Mouse (Mus musculus): Measurements from ENCODE around the gene Hoxb8. TPM values are rescaled to one million over a fixed set of nuclear protein-coding genes. Genes with fewer than 3 reads are reported as not detected.

Gene Hoxb8
- polyA plus RNA-seq, 1 experiment from 2014 or later, result 1.4 TPM

DNA sequence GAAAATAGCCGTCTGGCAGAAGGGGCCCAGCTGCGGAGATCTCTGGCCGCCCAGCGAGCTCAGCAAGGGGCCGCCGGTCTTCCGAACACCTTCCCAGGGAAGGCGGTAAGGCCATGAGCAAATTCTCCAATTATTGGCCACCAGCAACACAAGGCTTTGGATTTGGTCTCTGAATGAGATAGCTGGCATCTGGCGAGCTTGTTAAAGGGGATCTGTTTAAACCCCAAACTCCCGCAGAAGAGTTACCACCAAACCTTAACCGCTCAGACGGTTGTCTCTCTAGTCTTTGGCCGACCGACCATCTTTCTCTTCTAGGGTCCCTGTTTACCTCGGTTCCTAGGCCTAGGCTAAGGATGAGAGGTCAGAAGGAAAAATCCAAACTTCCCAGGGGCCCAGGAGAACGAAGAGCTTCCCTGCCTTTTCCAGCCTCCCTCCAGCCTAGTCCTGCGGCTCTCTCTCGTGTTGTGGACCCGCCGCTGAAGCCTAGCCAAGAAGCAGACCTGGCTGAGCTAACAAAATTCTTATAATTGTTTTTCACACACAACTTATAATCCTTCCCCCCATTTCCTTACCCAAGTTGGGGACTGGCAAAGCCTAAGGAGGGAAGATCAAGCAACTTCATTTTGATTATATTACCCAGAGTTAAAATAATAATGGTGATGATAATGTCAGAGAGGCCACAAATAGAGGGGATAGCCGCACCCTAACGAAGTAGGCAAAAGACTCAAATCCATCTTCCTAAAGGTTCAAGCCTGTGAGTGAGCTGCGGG, 20.9 kb downstream of the Hoxb8 start:
- Histone ChIP-seq H3K4me2 (peak overlapping the region; percentile 84), H3K27ac (ENCODE audit: low read depth) (peak overlapping the region; percentile 89)

DNA sequence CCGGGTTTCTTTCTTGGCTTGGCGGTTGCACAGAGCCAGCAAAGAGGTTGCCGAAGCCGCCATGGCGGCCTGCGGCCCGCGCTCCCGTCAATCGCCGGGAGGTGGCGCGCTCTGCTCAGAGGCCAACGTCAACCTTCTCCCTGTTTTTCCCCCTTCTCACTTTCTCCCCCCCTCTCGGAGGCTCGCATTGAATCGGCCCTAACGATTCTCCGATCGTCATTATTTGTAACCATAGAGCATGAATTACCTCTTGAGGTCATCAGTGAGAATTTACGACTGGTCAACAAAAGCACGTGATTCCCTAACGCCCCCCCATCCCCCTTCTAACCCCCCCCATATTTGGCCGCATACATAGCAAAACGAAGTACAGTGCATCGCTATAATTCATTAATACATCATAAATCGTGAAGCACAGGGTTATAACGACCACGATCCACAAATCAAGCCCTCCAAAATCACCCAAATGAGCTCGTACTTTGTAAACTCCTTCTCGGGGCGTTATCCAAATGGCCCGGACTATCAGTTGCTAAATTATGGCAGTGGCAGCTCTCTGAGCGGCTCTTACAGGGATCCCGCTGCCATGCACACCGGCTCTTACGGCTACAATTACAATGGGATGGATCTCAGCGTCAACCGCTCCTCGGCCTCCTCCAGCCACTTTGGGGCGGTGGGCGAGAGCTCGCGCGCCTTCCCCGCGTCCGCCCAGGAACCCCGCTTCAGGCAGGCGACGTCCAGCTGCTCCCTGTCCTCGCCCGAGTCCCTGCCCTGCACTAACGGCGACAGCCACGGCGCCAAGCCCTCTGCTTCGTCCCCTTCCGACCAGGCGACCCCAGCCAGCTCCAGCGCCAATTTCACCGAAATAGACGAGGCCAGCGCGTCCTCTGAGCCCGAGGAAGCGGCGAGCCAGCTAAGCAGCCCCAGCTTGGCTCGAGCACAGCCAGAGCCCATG, 21.7 kb downstream of the Hoxb8 start, which contains the start of gene Hoxb5:
Gene Hoxb5 (plus strand): TSS at position 186 of the 949 bp plus-strand sequence.
- Histone ChIP-seq H3K4me3 (ENCODE audit: low read depth, low read length) (peak within 1 kb of the TSS; percentile 72), H3K4me1 (ENCODE audit: insufficient read depth) (no peaks in the 10 kb centered on the region), H3K4me2 (peak within 1 kb of the TSS; percentile 84), H3K36me3 (ENCODE audit: insufficient read depth) (peaks cover 14% of the 10 kb centered on the region), H3K9ac (peak within 1 kb of the TSS; percentile 99), H3K27ac (ENCODE audit: low read depth) (peak within 1 kb of the TSS; percentile 100), H3K9me3 (ENCODE audit: low read depth, low read length) (no peaks in the 10 kb centered on the region), H3K27me3 (ENCODE audit: insufficient read depth, low read length) (peaks cover 81% of the 10 kb centered on the region)
- WGBS, result under 1% methylated on average over 67 of the region's 69 CpGs
- ATAC-seq (ENCODE audit: insufficient read depth), result peak; percentile 76
- TF ChIP-seq CTCF (IDR thresholded peaks at IDR 0.05; ENCODE audit: low read depth), result peak; percentile 95
- DNase-seq, result peak; percentile 97

More for the DNA sequence above, 20.9 kb downstream of the Hoxb8 start:
- Histone ChIP-seq H3K4me3 (ENCODE audit: low read depth, low read length) (peak overlapping the region; percentile 72), H3K36me3 (ENCODE audit: insufficient read depth) (peaks cover 14% of the 10 kb centered on the region), H3K9ac (peak overlapping the region; percentile 56), H3K27me3 (ENCODE audit: insufficient read depth, low read length) (peaks cover 82% of the 10 kb centered on the region), H3K9me3 (ENCODE audit: low read depth, low read length) (no peaks in the 10 kb centered on the region), H3K4me1 (ENCODE audit: insufficient read depth) (no peaks in the 10 kb centered on the region)
- ATAC-seq (ENCODE audit: insufficient read depth), result no peak
- peak; percentile 56 for DNase-seq
- 14% methylated on average over 23 of the region's 23 CpGs for WGBS
- TF ChIP-seq CTCF (IDR thresholded peaks at IDR 0.05; ENCODE audit: low read depth), result no peak

DNA sequence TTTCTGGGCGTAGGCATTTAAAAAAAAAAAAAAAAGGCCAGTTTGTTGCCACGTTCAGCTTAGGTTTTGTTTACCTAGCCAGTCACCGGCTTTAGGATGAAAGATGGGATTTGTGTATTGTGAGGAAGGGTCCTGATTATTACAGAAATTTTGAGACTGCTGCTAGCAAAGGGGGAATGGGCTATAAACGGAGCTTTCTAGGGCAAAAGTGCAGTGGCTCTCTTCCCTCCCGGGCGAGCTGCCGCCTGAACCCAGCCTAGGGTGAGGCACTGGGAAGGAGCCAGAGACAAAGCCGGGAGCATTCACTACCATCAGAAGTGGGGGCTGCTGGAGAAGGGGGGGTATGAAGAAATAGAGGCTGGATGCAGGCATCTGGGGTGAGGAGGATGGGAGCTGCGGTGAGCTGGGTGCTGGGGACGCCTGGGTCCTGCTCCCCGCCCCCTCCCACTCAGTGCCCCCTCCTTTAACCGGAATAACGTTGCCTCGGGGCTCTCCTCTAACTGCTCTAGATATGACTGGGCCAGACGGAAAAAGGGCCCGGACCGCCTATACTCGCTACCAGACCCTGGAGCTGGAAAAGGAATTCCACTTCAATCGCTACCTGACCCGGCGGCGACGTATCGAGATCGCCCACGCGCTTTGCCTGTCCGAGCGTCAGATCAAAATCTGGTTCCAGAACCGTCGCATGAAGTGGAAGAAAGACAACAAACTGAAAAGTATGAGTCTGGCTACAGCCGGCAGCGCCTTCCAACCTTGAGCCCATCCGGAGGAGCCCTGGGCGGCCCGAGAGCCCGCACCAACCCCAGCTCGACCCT, 22.9 kb downstream of the Hoxb8 start:
- peak overlapping the region; percentile 72 for H3K4me3 ChIP-seq (ENCODE audit: low read depth, low read length)
- H3K36me3 ChIP-seq (ENCODE audit: insufficient read depth), result peaks cover 14% of the 10 kb centered on the region
- no peaks in the 10 kb centered on the region for H3K9me3 ChIP-seq (ENCODE audit: low read depth, low read length)
- DNase-seq (peak; percentile 59), ATAC-seq (ENCODE audit: insufficient read depth) (no peak)
- peaks cover 72% of the 10 kb centered on the region for H3K27me3 ChIP-seq (ENCODE audit: insufficient read depth, low read length)
- no peak for TF ChIP-seq CTCF (IDR thresholded peaks at IDR 0.05; ENCODE audit: low read depth)
- H3K4me1 ChIP-seq (ENCODE audit: insufficient read depth), result no peaks in the 10 kb centered on the region
- peak overlapping the region; percentile 99 for H3K9ac ChIP-seq
- peak overlapping the region; percentile 100 for H3K27ac ChIP-seq (ENCODE audit: low read depth)
- H3K4me2 ChIP-seq, result peak overlapping the region; percentile 84
- WGBS, result 1% methylated on average over 38 of the region's 38 CpGs

DNA sequence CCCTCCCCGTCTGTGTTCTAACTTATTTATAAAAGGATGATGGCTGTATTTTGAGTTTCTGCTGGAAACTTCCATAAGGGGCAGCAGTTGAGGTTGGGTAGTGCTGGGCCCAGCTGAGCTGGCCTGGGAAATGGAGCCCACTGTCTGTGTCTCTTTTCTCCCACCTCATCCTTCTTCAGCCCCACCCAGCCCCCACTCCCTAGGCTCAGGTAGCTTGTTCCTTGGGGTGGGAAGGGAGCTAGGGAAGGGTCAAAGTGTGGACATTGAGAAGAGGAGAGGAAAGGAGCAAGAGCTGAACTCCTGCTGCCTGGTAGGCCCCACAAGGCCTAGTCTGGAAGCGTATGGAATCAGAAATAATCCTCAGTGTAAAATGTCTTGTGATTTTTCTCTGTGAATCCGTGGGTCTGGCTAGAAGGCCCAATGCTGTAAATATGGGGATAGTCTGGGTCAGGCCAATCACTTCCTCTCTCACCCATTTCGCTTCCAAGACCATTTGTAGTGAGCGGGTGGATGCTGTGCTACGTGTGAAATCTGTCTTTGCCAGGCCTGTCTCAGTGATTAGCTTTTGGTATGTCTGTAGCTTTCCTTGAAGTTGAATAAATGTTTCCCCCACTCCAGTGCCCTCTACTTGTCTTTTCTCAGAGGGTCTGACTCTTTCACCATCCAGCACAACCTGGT, 23.9 kb downstream of the Hoxb8 start:
- H3K9me3 ChIP-seq (ENCODE audit: low read depth, low read length), result no peaks in the 10 kb centered on the region
- peak overlapping the region; percentile 72 for H3K4me3 ChIP-seq (ENCODE audit: low read depth, low read length)
- DNase-seq (peak; percentile 48), ATAC-seq (ENCODE audit: insufficient read depth) (no peak)
- peaks cover 14% of the 10 kb centered on the region for H3K36me3 ChIP-seq (ENCODE audit: insufficient read depth)
- peak overlapping the region; percentile 84 for H3K4me2 ChIP-seq
- H3K27ac ChIP-seq (ENCODE audit: low read depth), result peak overlapping the region; percentile 100
- no peak for TF ChIP-seq CTCF (IDR thresholded peaks at IDR 0.05; ENCODE audit: low read depth)
- peak overlapping the region; percentile 99 for H3K9ac ChIP-seq
- 32% methylated on average over 6 of the region's 6 CpGs for WGBS
- no peaks in the 10 kb centered on the region for H3K4me1 ChIP-seq (ENCODE audit: insufficient read depth)
- peaks cover 65% of the 10 kb centered on the region for H3K27me3 ChIP-seq (ENCODE audit: insufficient read depth, low read length)

DNA sequence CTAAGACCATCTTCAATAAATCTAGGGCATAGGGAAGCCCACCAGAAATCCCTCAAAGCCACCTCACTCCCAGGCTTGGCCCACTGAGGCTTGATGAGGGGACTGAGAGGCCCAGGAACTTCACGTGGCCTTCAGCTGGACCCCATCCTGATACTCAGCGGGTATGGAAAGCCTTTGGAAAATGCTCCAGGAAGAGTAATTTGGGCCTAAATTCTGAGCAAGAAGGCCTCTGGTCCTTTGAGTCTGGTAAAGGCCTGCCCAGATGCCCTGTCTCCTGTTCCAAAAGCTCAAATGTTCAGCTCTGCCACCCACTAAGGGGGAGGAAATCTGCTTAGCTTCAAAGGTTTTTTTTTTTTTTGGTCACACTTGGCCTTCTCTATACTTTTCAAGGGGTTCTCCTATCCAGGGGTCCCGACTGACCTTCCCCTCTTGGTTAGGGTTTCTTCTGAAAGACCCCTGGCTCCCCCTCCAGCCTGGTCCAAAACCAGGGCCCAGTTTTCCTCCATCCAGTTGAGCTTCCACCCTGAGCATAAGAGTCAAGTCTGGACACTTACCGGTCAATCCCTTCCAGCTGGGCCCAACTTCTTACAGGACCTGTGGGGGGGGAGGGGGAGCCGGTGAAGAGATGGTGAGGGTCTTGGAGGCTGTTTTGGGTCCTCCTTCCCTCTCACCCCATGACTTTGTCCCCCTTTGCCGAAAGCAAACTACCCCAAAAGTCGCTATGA, 24.6 kb downstream of the Hoxb8 start:
- Histone ChIP-seq H3K27ac (ENCODE audit: low read depth) (peak overlapping the region; percentile 100), H3K36me3 (ENCODE audit: insufficient read depth) (peaks cover 14% of the 10 kb centered on the region), H3K9ac (peak overlapping the region; percentile 99), H3K4me2 (peak overlapping the region; percentile 84), H3K9me3 (ENCODE audit: low read depth, low read length) (no peaks in the 10 kb centered on the region), H3K4me3 (ENCODE audit: low read depth, low read length) (peak overlapping the region; percentile 72), H3K27me3 (ENCODE audit: insufficient read depth, low read length) (peaks cover 65% of the 10 kb centered on the region), H3K4me1 (ENCODE audit: insufficient read depth) (no peaks in the 10 kb centered on the region)
- no peak for TF ChIP-seq CTCF (IDR thresholded peaks at IDR 0.05; ENCODE audit: low read depth)
- WGBS, result 20% methylated on average over 7 of the region's 7 CpGs
- DNase-seq, result peak; percentile 43
- no peak for ATAC-seq (ENCODE audit: insufficient read depth)
